Mouse (Mus musculus): Measurements from ENCODE around the gene 0610009B22Rik.

The 0610009B22Rik gene

GRCm38 (mm10) chr11:51658291-51658690, 30.4 kb downstream of the 0610009B22Rik start:
- DNase-seq: peak in 1 of 2 experiments; percentile 7

- peak; percentile 28 to 47 for DNase-seq
Measured at GRCm38 (mm10) chr11:51656798-51657521, 31.7 kb downstream of the 0610009B22Rik start.

- no peak for DNase-seq
Measured at GRCm38 (mm10) chr11:51654891-51655290, 33.8 kb downstream of the 0610009B22Rik start.

GRCm38 (mm10) chr11:51653736-51654135, 34.9 kb downstream of the 0610009B22Rik start:
- no peak for DNase-seq

- DNase-seq: no peak
Measured at GRCm38 (mm10) chr11:51652889-51653418, 35.7 kb downstream of the 0610009B22Rik start.

GRCm38 (mm10) chr11:51650691-51651515, 37.8 kb downstream of the 0610009B22Rik start, which contains the start of the genes N4bp3 and D930048N14Rik:
TSS of gene N4bp3 (minus strand) at chr11:51650842.
TSS of gene D930048N14Rik (plus strand) at chr11:51650954.
- DNase-seq: peak; percentile 88 to 92

- peak in 1 of 2 experiments; percentile 49 for DNase-seq
Measured at GRCm38 (mm10) chr11:51650261-51650660, 38.4 kb downstream of the 0610009B22Rik start.

- DNase-seq: peak in 1 of 2 experiments; percentile 44
Measured at GRCm38 (mm10) chr11:51649889-51650199, 38.8 kb downstream of the 0610009B22Rik start.

- DNase-seq: no peak
Measured at GRCm38 (mm10) chr11:51649111-51649888, 39.4 kb downstream of the 0610009B22Rik start.

- DNase-seq: peak; percentile 47 to 63
Measured at GRCm38 (mm10) chr11:51648566-51648965, 40.1 kb downstream of the 0610009B22Rik start.

GRCm38 (mm10) chr11:51646751-51647667, 41.7 kb downstream of the 0610009B22Rik start:
- DNase-seq: peak; percentile 66 to 84

- no peak for DNase-seq
Measured at GRCm38 (mm10) chr11:51646245-51646644, 42.4 kb downstream of the 0610009B22Rik start.

- peak; percentile 36 to 70 for DNase-seq
Measured at GRCm38 (mm10) chr11:51645293-51645692, 43.4 kb downstream of the 0610009B22Rik start.

GRCm38 (mm10) chr11:51644217-51644616, 44.5 kb downstream of the 0610009B22Rik start:
- peak; percentile 49 to 65 for DNase-seq

- peak in 1 of 2 experiments; percentile 26 for DNase-seq
Measured at GRCm38 (mm10) chr11:51643761-51644160, 44.9 kb downstream of the 0610009B22Rik start.

GRCm38 (mm10) chr11:51643202-51643601, 45.5 kb downstream of the 0610009B22Rik start:
- DNase-seq: peak in 1 of 2 experiments; percentile 34

- DNase-seq: peak; percentile 64 to 78
Measured at GRCm38 (mm10) chr11:51640748-51641147, 47.9 kb downstream of the 0610009B22Rik start.

- no peak for DNase-seq
Measured at GRCm38 (mm10) chr11:51638497-51638896, 50.2 kb downstream of the 0610009B22Rik start.

- peak; percentile 77 to 80 for DNase-seq
Measured at GRCm38 (mm10) chr11:51637971-51638414, 50.7 kb downstream of the 0610009B22Rik start.

GRCm38 (mm10) chr11:51636323-51636684, 52.4 kb downstream of the 0610009B22Rik start:
- DNase-seq: peak; percentile 80 to 81

Data from lung, postnatal 4 days (tissue).